Mouse (Mus musculus) heart, adult 2 months (tissue): ENCODE measurements around the gene Tceal5. TPM values are rescaled to one million over a fixed set of nuclear protein-coding genes. Genes with fewer than 3 reads are reported as not detected.
A peak's percentile ranks its signal among the peaks of the same experiment; 100 is the strongest.
"Not testable (repeated sequence)": the region's sequence is repeated elsewhere in the genome, so short reads cannot be mapped to it uniquely, and the experiment has no call there.

ENCODE experiments used
- DNase-seq, 2 experiments: peaks; one replicate each; pipeline ENCODE4 v3.0.0; 2021
- H3K27ac ChIP-seq: fragments of 200-600 bp; 2 replicates; pipeline ENCODE4 v1.8.1; 2022
- H3K27me3 ChIP-seq: fragments of 200-500 bp; 2 replicates; pipeline ENCODE4 v1.6.1; 2012; ENCODE audit warnings: mild to moderate bottlenecking, low read length, inconsistent platforms, mixed read lengths; ENCODE audit not compliant: control insufficient read depth, insufficient read depth
- H3K36me3 ChIP-seq: fragments of 200-500 bp; 2 replicates; pipeline ENCODE4 v1.6.1; 2012; ENCODE audit warnings: low read length, inconsistent platforms; ENCODE audit not compliant: control insufficient read depth, insufficient read depth
- H3K4me1 ChIP-seq: fragments of 200-500 bp; 2 replicates; pipeline ENCODE4 v1.6.1; 2011; ENCODE audit warnings: low read length; ENCODE audit not compliant: control insufficient read depth, insufficient read depth
- H3K4me3 ChIP-seq: fragments of 200-600 bp; 2 replicates; pipeline ENCODE4 v1.8.1; 2022
- H3K79me2 ChIP-seq: fragments of 200-500 bp; replicated peaks from 2 replicates; pipeline ENCODE4 v1.6.1; 2012; ENCODE audit warnings: mild to moderate bottlenecking, inconsistent platforms, low read length, moderate library complexity, mixed read lengths; ENCODE audit not compliant: control insufficient read depth, insufficient read depth
- H3K9ac ChIP-seq: fragments of 200-500 bp; 2 replicates; pipeline ENCODE4 v1.6.1; 2012; ENCODE audit warnings: low read depth, mild to moderate bottlenecking, control low read depth, inconsistent platforms, low read length, mixed read lengths
- CTCF ChIP-seq: fragments of 200-600 bp; IDR thresholded peaks from 2 replicates; pipeline ENCODE4 v1.8.1; 2022; ENCODE audit warnings: antibody characterized with exemption, mild to moderate bottlenecking, moderate library complexity
- EP300 ChIP-seq: fragments of 200-500 bp; IDR thresholded peaks from 2 replicates; pipeline ENCODE4 v1.6.1; 2011; ENCODE audit warnings: low read depth, low read length, control low read depth; ENCODE audit not compliant: insufficient read depth
- POLR2A ChIP-seq: fragments of 200-500 bp; IDR thresholded peaks from 2 replicates; pipeline ENCODE4 v1.6.1; 2011; ENCODE audit warnings: mild to moderate bottlenecking, low read depth, low read length, control low read depth; ENCODE audit not compliant: insufficient read depth
- WGBS: fragments of 180-500 bp; shearing (Covaris S2); methylation state at CpG from one replicate; pipeline ENCODE4 v1.1.7; 2018; 5-methylcytosine and 5-hydroxymethylcytosine counted together
- intact Hi-C: fragments of 180-260 bp; cut with DNase I; formaldehyde crosslinking; loops from one replicate; pipeline ENCODE4 v1.15.1; 2025
- polyA plus RNA-seq: library from polyadenylated mRNA; depleted of rRNA; stranded (reverse); fragments of >200 nt; gene quantifications from 2 replicates; pipeline ENCODE4 v1.2.3, GENCODE M21; 2012
- total RNA-seq, 2 experiments: library from RNA; stranded (reverse); gene quantifications; 2 replicates each; pipeline ENCODE4 v1.2.3; 2021

The Tceal5 gene
- total and polyA plus RNA-seq, 3 experiments: 0.14 to 0.68 (median 0.26) TPM

GRCm38 (mm10) chrX:136243181-136243580 is 39.5 kb upstream of the Tceal5 start:
- TF ChIP-seq EP300 (no peak), POLR2A (no peak), CTCF (no peak)
- no peak for DNase-seq
- Histone ChIP-seq H3K9ac (no peak overlapping the region), H3K4me3 (no peak overlapping the region), H3K79me2 (no peaks in the 10 kb centered on the region), H3K27me3 (no peaks in the 10 kb centered on the region), H3K36me3 (no peaks in the 10 kb centered on the region), H3K27ac (no peak overlapping the region), H3K4me1 (no peaks in the 10 kb centered on the region; the same call in 1 of the 2 replicates)
- intact Hi-C loops: loop anchor here (10.0 kb wide), 1 partner anchor 1648 kb away; no protein-coding TSS in a partner anchor
- WGBS: 56% methylated on average over 2 of the region's 2 CpGs

DNA sequence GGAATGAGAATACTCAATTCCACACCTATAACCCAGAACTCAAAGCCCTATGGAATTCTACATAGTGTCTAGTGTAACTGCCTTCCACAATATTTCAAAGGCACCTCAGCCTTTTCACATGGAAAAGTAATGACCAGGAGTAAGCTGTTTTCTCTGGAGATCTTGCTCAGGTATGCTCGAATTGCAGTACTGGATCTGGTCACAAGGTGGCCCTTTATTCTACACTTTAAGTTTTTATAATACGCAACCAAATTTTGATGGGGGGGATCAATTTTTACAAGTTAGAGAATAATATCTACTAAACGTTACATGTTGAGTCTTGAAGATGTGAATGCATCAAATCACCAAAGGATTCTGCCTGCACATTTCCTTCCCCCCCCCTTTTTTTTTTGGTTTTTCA is 34.4 kb upstream of the Tceal5 start:
- intact Hi-C loops: loop anchor here (5.0 kb wide), 1 partner anchor 84 kb away; no protein-coding TSS in a partner anchor
- no peak overlapping the region for H3K27ac ChIP-seq
- DNase-seq: peak in 1 of 2 experiments; percentile 23

GRCm38 (mm10) chrX:136227768-136228167 is 24.1 kb upstream of the Tceal5 start:
- Histone ChIP-seq H3K79me2 (no peaks in the 10 kb centered on the region), H3K4me1 (no peaks in the 10 kb centered on the region), H3K4me3 (no peak overlapping the region), H3K9ac (no peak overlapping the region), H3K27ac (no peak overlapping the region), H3K27me3 (no peaks in the 10 kb centered on the region), H3K36me3 (no peaks in the 10 kb centered on the region)
- intact Hi-C loops: no loop called here
- 39% methylated on average over 5 of the region's 5 CpGs for WGBS
- TF ChIP-seq CTCF: no peak
- TF ChIP-seq EP300: no peak
- TF ChIP-seq POLR2A: no peak
- DNase-seq: no peak

More for the DNA sequence above, 34.4 kb upstream of the Tceal5 start:
- 44% methylated on average over 3 of the region's 3 CpGs for WGBS
- TF ChIP-seq CTCF (peak; percentile 79), EP300 (no peak)
- H3K9ac ChIP-seq: no peak overlapping the region
- H3K27me3 ChIP-seq: no peaks in the 10 kb centered on the region
- no peaks in the 10 kb centered on the region for H3K36me3 ChIP-seq
- no peaks in the 10 kb centered on the region for H3K4me1 ChIP-seq
- H3K79me2 ChIP-seq: no peaks in the 10 kb centered on the region
- H3K4me3 ChIP-seq: no peak overlapping the region

DNA sequence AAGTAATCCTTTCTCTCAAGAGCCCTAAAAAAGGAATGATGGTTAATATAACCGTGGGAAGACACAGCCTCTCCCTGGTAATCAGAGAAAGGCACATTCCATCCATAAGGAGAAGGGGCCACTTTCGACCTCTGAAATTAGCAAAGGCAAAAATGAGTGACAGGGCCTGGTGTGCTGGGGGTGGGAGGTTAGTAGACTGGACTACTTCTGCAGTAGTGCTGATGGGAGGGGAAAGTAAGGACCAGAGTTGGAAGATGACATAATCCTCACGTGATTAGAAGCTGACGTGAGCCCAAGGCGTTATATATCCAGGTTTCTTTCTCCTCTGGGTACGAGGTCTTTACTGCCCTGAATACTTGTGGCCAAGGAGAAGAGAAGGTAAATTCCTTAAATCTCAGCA is 20.0 kb upstream of the Tceal5 start:
- H3K4me1 ChIP-seq: no peaks in the 10 kb centered on the region
- H3K27ac ChIP-seq: no peak overlapping the region
- 41% methylated on average over 6 of the region's 6 CpGs for WGBS
- DNase-seq: no peak
- no peak overlapping the region for H3K4me3 ChIP-seq
- intact Hi-C loops: no loop called here
- TF ChIP-seq CTCF: no peak
- TF ChIP-seq POLR2A: no peak
- no peak for TF ChIP-seq EP300
- no peaks in the 10 kb centered on the region for H3K79me2 ChIP-seq
- H3K27me3 ChIP-seq: no peaks in the 10 kb centered on the region
- H3K36me3 ChIP-seq: no peaks in the 10 kb centered on the region
- no peak overlapping the region for H3K9ac ChIP-seq

GRCm38 (mm10) chrX:136216303-136216702 is 12.6 kb upstream of the Tceal5 start:
- Histone ChIP-seq H3K27ac (no peak overlapping the region), H3K36me3 (no peaks in the 10 kb centered on the region), H3K9ac (no peak overlapping the region), H3K4me1 (no peaks in the 10 kb centered on the region), H3K4me3 (no peak overlapping the region), H3K79me2 (no peaks in the 10 kb centered on the region), H3K27me3 (no peaks in the 10 kb centered on the region)
- 47% methylated on average over 1 of the region's 1 CpGs for WGBS
- intact Hi-C loops: no loop called here
- no peak for DNase-seq
- TF ChIP-seq EP300: no peak
- TF ChIP-seq CTCF: no peak
- no peak for TF ChIP-seq POLR2A

DNA sequence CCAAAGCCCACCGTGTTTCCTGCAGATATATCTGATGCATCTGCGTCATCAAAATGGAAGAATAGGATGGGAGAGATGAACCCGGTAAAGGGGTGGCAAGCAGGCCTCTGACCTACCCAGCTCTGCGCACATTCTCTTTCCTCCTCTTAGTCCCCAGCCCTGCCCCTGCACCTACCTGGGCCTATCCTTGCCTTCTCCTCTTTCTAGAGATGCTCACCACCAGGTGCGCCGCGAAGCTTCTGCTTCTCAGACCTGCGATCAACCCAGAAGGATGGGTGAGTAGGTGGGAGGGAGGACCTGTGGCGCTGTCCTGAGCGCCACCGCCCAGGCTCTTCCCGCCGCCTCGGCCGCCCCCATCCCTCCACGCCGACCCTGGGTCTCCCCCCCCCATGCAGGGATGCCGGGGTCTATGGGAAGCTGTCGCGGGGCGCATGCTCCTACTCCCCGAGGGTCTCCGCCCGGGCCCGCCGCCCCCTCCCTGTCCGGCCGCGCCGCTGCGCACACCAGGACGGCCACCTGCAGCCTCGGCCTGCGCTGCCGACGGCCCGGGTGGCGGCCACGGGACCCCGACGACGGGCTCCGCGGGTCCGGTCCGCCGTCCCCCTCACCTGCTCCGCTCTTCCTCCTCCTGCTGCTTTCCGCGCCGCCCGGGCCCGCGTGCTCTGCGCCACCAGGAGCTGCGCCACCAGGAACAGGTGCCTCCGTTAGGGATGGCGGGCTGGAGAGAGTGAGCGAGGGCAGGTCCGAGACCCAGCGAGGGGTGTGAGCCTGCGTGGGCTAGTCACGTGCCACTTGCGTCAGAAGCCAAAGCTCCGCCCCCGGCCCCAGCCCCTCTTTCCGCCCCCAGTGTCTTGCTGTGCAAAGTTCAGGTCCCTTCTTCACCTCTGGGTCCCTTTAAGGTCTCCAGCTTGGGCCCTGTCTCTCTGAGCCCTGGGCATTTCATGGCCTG is 11.3 kb upstream of the Tceal5 start, which contains the start of the genes Tceal7 and Bex1:
TSS of gene Tceal7 (plus strand) at position 51 of the 949 bp plus-strand sequence.
TSS of gene Bex1 (minus strand) at position 785 of the 949 bp plus-strand sequence.
- H3K79me2 ChIP-seq, intact Hi-C loops, DNase-seq, H3K27ac ChIP-seq, H3K9ac ChIP-seq, H3K4me1 ChIP-seq, H3K36me3 ChIP-seq, H3K27me3 ChIP-seq, H3K4me3 ChIP-seq: not testable (repeated sequence)
- 26% methylated on average over 16 of the region's 67 CpGs for WGBS
